9 mouse cellular contexts compared by ENCODE assay signal in the genomic region with DNA sequence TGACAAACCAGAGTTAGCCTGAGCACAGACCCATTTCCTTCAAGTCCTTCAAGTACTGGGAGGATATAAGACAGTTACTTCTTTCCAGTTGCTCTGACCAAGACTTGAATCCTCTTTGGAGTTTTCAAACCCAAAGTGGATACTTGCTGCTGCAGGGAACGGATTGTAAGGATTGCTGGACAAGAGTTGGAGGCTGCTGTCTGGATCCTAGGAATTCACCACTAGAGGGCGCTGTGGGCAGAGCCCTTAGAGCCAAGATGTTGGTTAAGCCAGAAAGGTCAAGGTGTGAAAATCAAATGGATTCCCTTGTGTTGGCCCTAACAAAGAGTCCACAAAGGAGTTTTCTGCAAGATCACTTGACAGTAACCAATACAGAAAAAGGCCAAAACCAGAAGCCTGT. TPM values are rescaled to one million over a fixed set of nuclear protein-coding genes. Genes with fewer than 3 reads are reported as not detected.
A peak's percentile ranks its signal among the peaks of the same experiment; 100 is the strongest.
DNase-seq lines count a peak whose midpoint lies in the region; ATAC-seq lines count a peak whose summit lies in the region.
"Had no signal": no experiment of that assay in that cellular context is flagged by ENCODE, and none has a peak within 500 bp of the region (broad histone marks: within the 10 kb centered on the region; RNA-seq: fewer than 3 reads in every experiment).

No protein-coding gene starts in this region.

- no peak overlapping the region for H3K4me3 ChIP-seq in midbrain, embryonic 14.5 days (replicated peaks; ENCODE audit: low read depth, low read length)
- no peak overlapping the region for H3K4me3 ChIP-seq in midbrain, embryonic 13.5 days (replicated peaks)
- H3K4me3 ChIP-seq: heart, embryonic 13.5 days had no signal

- no peak for ATAC-seq in midbrain, embryonic 14.5 days (ENCODE audit: low FRiP score, low TSS enrichment)
- no peak for ATAC-seq in midbrain, embryonic 13.5 days
- 0 out of 2 replicates have a peak, but pooled peaks have one; percentile 42 for ATAC-seq in common myeloid progenitor, adult 5-6 weeks (replicated peaks; ENCODE audit: low read depth, poor library complexity, severe bottlenecking)
- no peak for ATAC-seq in megakaryocyte progenitor cell, adult 5-6 weeks (replicated peaks; ENCODE audit: poor library complexity)

- H3K9me3 ChIP-seq in midbrain, embryonic 14.5 days (ENCODE audit: control insufficient read depth, low read length) = peaks cover 3% of the 10 kb centered on the region; the same call in 1 of the 2 replicates
- H3K9me3 ChIP-seq in midbrain, embryonic 13.5 days = peaks cover 11% of the 10 kb centered on the region; the same call in 1 of the 2 replicates

- peak; percentile 84 for DNase-seq in midbrain, embryonic 14.5 days
- DNase-seq in adrenal gland, adult 18-20 months (ENCODE audit: low spot score in 2 of 2) = peak; percentile 57 to 70
- DNase-seq in kidney, postnatal 10 days = peak; percentile 82
- DNase-seq in lung, adult 18-20 months = peak; percentile 52 to 62
- peak; percentile 27 for DNase-seq in skeletal muscle tissue, adult 2 months (ENCODE audit: low read depth, low spot score)

- 6% methylated on average over 2 of the region's 2 CpGs for WGBS in midbrain, embryonic 14.5 days
- WGBS in midbrain, embryonic 13.5 days = 2% methylated on average over 2 of the region's 2 CpGs

- H3K27me3 ChIP-seq in midbrain, embryonic 14.5 days (ENCODE audit: control insufficient read depth, insufficient read depth, low read length) = no peaks in the 10 kb centered on the region
- H3K27me3 ChIP-seq in midbrain, embryonic 13.5 days = no peaks in the 10 kb centered on the region
- H3K27me3 ChIP-seq: heart, embryonic 13.5 days had no signal

- H3K27ac ChIP-seq in midbrain, embryonic 14.5 days (replicated peaks; ENCODE audit: low read depth, low read length) = no peak overlapping the region
- H3K27ac ChIP-seq in midbrain, embryonic 13.5 days = no peak overlapping the region
- H3K27ac ChIP-seq: heart, embryonic 13.5 days had no signal

- no peaks in the 10 kb centered on the region for H3K36me3 ChIP-seq in midbrain, embryonic 14.5 days (ENCODE audit: control insufficient read depth, insufficient read depth, low read length)
- no peaks in the 10 kb centered on the region for H3K36me3 ChIP-seq in midbrain, embryonic 13.5 days
- H3K36me3 ChIP-seq: heart, embryonic 13.5 days had no signal

- no peak overlapping the region for H3K9ac ChIP-seq in midbrain, embryonic 14.5 days (replicated peaks; ENCODE audit: low read length)
- no peak overlapping the region for H3K9ac ChIP-seq in midbrain, embryonic 13.5 days (replicated peaks)
- H3K9ac ChIP-seq: heart, embryonic 13.5 days had no signal

- no peaks in the 10 kb centered on the region for H3K4me1 ChIP-seq in midbrain, embryonic 14.5 days (ENCODE audit: control insufficient read depth, insufficient read depth, low read length)
- no peaks in the 10 kb centered on the region for H3K4me1 ChIP-seq in midbrain, embryonic 13.5 days (replicated peaks)

- H3K4me2 ChIP-seq in midbrain, embryonic 14.5 days (ENCODE audit: low read length) = no peak overlapping the region
- H3K4me2 ChIP-seq in midbrain, embryonic 13.5 days (replicated peaks) = no peak overlapping the region
- H3K4me2 ChIP-seq: heart, embryonic 13.5 days had no signal

RNA-seq across cellular contexts. Expression of a gene that starts 38.0 kb away (rescaled TPM):
- polyA plus RNA-seq in midbrain, embryonic 14.5 days (2014; fragmentation: Nextera tagmentation; extraction: Ambion mirVana) = 23.1 and 24.7 TPM in 2 replicates
- polyA plus RNA-seq in midbrain, embryonic 13.5 days (2015; fragmentation: Nextera tagmentation; extraction: Ambion mirVana) = 21.8 and 24.4 TPM in 2 replicates
- total RNA-seq in adrenal gland, adult 18-20 months (2021) = 10 to 100 TPM in 1 of 2 experiments, 1 to 10 TPM in 1; 10.0 to 16.6 TPM
- total RNA-seq in common myeloid progenitor, adult 5-6 weeks (2017) = 19.5 and 22.7 TPM in 2 replicates
- total RNA-seq in megakaryocyte progenitor cell, adult 5-6 weeks (2015) = 6.2 and 8.3 TPM in 2 replicates
- 10.6 and 11.3 TPM in 2 replicates for total RNA-seq in megakaryocyte progenitor cell, adult 5-6 weeks (2017)

Comparison
In these comparisons a context has a peak if more than half of its experiments do, and no peak if none do; other contexts are left out.
1. DNase-seq: peak in every context shown above with its lines; median percentile 84 in midbrain, embryonic 14.5 days; 82 in kidney, postnatal 10 days; 64 in adrenal gland, adult 18-20 months; 57 in lung, adult 18-20 months; 27 in skeletal muscle tissue, adult 2 months.